Mouse (Mus musculus) C2C12 (cell line): Measurements from ENCODE around the gene St8sia1. TPM values are rescaled to one million over a fixed set of nuclear protein-coding genes. Genes with fewer than 3 reads are reported as not detected.

Experiments
- H3K27me3 ChIP-seq: one replicate; pipeline ENCODE4 v1.6.1; 2011; ENCODE audit not compliant: control insufficient read depth, insufficient read depth, insufficient read length
- H3K36me3 ChIP-seq: one replicate; pipeline ENCODE4 v1.6.1; 2011; ENCODE audit not compliant: control insufficient read depth, insufficient read depth
- H3K4me3 ChIP-seq: one replicate; pipeline ENCODE4 v1.5.1; 2011; ENCODE audit warnings: mild to moderate bottlenecking, control low read depth; ENCODE audit not compliant: poor library complexity, insufficient read depth, severe bottlenecking
- H3K79me2 ChIP-seq: one replicate; pipeline ENCODE4 v1.6.1; 2011; ENCODE audit not compliant: control insufficient read depth, insufficient read depth
- H3K79me3 ChIP-seq: one replicate; pipeline ENCODE4 v1.6.1; 2011; ENCODE audit warnings: low read depth, control low read depth
- H3ac ChIP-seq: one replicate; pipeline ENCODE3; 2011; ENCODE audit warnings: low read depth; ENCODE audit not compliant: control insufficient read depth, insufficient read length
- CEBPB ChIP-seq: IDR thresholded peaks from one replicate; pipeline ENCODE4 v1.6.1; 2011; ENCODE audit warnings: low read depth, mild to moderate bottlenecking, control low read depth, moderate library complexity
- CTCF ChIP-seq: IDR thresholded peaks from one replicate; pipeline ENCODE4 v1.5.1; 2011; ENCODE audit not compliant: control insufficient read depth, insufficient read depth, insufficient read length
- FOSL1 ChIP-seq: IDR thresholded peaks from one replicate; pipeline ENCODE4 v1.8.0; 2011; ENCODE audit warnings: mild to moderate bottlenecking, low read length; ENCODE audit not compliant: poor library complexity, insufficient read depth, severe bottlenecking
- MAX ChIP-seq: IDR thresholded peaks from one replicate; pipeline ENCODE4 v1.6.1; 2011; ENCODE audit warnings: mild to moderate bottlenecking, control low read depth
- MYOD1 ChIP-seq: IDR thresholded peaks from one replicate; pipeline ENCODE4 v1.6.1; 2011; ENCODE audit warnings: low read depth; ENCODE audit not compliant: control insufficient read depth, insufficient read length
- MYOG ChIP-seq: IDR thresholded peaks from one replicate; pipeline ENCODE4 v1.6.1; 2011; ENCODE audit not compliant: control insufficient read depth, insufficient read length; ENCODE audit errors: extremely low read depth
- USF1 ChIP-seq: IDR thresholded peaks from one replicate; pipeline ENCODE4 v1.6.1; 2011; ENCODE audit warnings: low read depth, mild to moderate bottlenecking, control low read depth, moderate library complexity
- polyA plus RNA-seq: library from polyadenylated mRNA; unstranded; fragments of >200 nt; fragmentation: generic; extraction: Trizol; gene quantifications from one replicate; pipeline ENCODE4 v1.2.1, GENCODE M21; 2012; ENCODE audit warnings: missing spikeins

The St8sia1 gene
- polyA plus RNA-seq, 1 experiment, result not detected

DNA sequence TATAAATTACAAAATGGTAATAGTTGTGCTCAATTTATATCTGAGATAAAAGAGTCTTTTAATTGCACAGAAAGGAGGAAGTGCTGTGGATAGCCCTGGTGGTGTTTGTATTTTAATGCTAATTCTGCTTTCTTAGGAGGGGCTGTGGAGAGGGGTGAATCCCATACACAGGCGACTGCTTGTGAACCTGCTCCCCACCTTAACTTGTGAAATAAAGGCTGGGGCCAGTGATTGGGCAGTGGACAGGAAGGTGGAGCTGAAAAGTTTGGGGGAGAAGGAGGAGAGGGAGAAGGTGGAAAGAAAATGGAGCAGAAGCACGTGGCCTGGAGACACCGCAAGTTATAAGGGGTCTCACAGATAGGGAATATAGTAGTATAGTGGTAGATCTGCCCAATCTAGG, 32.6 kb upstream of the St8sia1 start:
- H3K36me3 ChIP-seq, result no peaks in the 10 kb centered on the region
- TF ChIP-seq MYOG (no peak), MAX (no peak), MYOD1 (no peak), CEBPB (no peak), USF1 (no peak), FOSL1 (no peak), CTCF (no peak)
- no peak overlapping the region for H3ac ChIP-seq
- H3K79me3 ChIP-seq, result no peaks in the 10 kb centered on the region
- H3K27me3 ChIP-seq, result no peaks in the 10 kb centered on the region
- no peaks in the 10 kb centered on the region for H3K79me2 ChIP-seq
- no peak overlapping the region for H3K4me3 ChIP-seq

DNA sequence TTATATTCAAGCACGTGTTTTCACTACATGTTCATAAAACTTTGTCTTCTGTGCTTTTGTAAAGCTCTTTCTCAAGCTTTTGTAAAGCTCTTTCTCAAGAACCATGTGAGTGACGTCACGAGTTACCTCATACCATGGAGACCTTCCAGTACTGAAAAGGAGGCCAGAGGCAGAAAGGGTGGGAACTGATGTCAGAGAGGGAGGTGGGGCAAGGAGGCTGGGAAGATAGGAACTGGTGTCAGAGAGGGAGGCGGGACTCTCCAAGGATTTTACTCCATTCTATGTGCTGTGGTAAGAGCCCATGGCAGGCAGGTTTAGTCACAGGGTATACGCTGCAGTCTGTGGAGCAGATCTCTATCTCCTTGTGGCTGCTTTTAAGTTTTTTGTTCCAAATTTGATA, 31.3 kb upstream of the St8sia1 start:
- peaks cover 4% of the 10 kb centered on the region for H3K27me3 ChIP-seq
- no peaks in the 10 kb centered on the region for H3K79me3 ChIP-seq
- H3K79me2 ChIP-seq, result no peaks in the 10 kb centered on the region
- H3ac ChIP-seq, result no peak overlapping the region
- no peaks in the 10 kb centered on the region for H3K36me3 ChIP-seq
- no peak overlapping the region for H3K4me3 ChIP-seq
- TF ChIP-seq MAX (no peak), CTCF (no peak), FOSL1 (no peak), MYOD1 (no peak), USF1 (no peak), CEBPB (no peak), MYOG (no peak)

GRCm38 (mm10) chr6:142994821-142995220, 30.6 kb upstream of the St8sia1 start:
- no peak overlapping the region for H3K4me3 ChIP-seq
- H3K79me3 ChIP-seq, result no peaks in the 10 kb centered on the region
- no peaks in the 10 kb centered on the region for H3K36me3 ChIP-seq
- no peak overlapping the region for H3ac ChIP-seq
- peaks cover 4% of the 10 kb centered on the region for H3K27me3 ChIP-seq
- no peaks in the 10 kb centered on the region for H3K79me2 ChIP-seq
- no peak for TF ChIP-seq MYOG
- TF ChIP-seq MYOD1, result no peak

DNA sequence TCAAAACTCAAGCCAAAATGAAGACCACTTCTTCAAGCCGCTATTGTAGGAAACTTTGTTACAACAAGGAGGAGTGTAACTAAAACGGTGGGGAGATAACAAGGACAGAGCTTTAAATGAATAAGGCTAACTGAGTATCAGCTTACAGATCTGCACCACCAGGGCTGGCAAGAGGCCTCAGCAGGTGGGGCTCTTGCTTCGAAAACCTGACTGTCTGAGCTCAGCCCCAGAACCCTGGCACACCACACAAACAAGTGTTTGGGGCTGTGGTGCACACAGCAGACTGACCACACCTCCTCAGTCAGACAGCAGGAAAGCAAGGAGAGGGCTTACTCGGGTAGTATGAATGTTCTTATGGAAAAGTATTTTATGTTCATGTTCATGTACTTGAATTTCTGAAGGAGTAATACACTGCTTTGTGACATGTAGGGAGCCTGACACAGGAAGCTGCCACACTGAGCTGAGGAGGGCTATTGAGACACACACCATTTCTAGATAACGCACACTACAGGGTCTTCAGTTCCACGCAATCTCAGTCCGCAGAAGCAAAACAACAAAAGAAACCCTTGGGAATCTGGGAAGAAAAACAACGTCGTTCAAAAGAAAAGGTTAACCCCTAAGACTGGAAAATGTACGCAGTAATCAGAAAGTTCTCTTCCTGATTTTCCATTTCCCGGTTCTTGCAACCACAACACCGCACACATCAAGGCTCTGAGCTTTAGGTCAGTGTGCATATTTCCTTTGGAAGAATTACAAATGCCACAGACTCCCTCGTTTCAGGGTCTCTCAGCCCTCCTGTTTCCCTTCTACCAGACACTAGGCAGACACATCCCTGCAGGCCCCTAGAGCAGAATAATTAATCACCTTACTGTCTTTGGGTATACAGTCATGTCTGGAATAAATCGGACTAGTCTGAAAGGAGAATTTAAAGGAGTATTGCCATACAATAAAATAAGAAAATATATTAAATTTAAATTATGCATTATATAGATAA, 29.8 kb upstream of the St8sia1 start:
- Histone ChIP-seq H3K79me2 (no peaks in the 10 kb centered on the region), H3K27me3 (peaks cover 4% of the 10 kb centered on the region), H3ac (no peak overlapping the region)

DNA sequence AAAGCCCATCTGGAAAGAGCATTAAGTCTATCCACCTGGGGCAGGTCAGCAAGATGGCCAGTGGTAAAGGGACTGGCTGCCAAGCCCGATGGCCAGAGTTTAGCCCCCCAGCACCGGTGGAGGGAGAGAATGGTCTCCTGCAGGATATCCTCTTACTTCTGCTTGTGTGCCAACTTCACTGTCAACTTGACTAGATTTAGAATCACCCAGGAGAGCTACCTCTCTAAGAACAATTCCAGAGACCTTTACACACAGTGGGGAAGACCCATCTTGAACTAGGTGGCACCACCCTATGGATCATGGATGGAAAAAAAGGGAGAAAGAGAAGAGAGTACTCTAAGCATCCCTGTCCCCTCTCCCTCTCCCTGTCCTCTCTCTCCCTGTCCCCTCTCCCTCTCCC, 28.7 kb upstream of the St8sia1 start:
- H3K79me3 ChIP-seq, result no peaks in the 10 kb centered on the region
- TF ChIP-seq CEBPB (no peak), USF1 (no peak), MYOD1 (no peak), FOSL1 (no peak), MAX (no peak), CTCF (no peak), MYOG (no peak)
- no peaks in the 10 kb centered on the region for H3K79me2 ChIP-seq
- peaks cover 4% of the 10 kb centered on the region for H3K27me3 ChIP-seq
- H3K4me3 ChIP-seq, result no peak overlapping the region
- no peaks in the 10 kb centered on the region for H3K36me3 ChIP-seq
- H3ac ChIP-seq, result no peak overlapping the region

More for the DNA sequence above, 29.8 kb upstream of the St8sia1 start:
- H3K36me3 ChIP-seq, result no peaks in the 10 kb centered on the region
- no peak overlapping the region for H3K4me3 ChIP-seq
- TF ChIP-seq USF1 (no peak), MYOG (no peak), MAX (no peak), CEBPB (no peak), MYOD1 (no peak)
- no peaks in the 10 kb centered on the region for H3K79me3 ChIP-seq

DNA sequence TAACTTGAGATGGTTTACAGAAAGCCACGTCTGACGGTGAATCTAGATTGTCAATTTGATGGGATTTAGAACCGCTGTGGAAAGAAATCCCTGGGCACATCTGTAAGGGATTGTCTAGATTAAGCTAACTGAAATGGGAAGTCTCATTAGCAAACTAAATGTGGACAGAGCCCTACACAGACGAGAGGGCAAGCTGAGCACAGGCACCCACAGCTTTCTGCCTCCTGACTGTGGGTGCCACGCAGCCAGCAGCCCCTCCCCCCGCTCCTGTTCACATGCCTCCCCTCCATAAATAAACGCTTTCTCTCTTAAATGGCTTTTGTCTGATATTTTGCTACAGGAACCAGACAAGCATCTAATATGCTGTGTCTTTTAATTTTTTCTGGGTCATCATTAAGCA, 27.8 kb upstream of the St8sia1 start:
- Histone ChIP-seq H3K79me3 (no peaks in the 10 kb centered on the region), H3K36me3 (no peaks in the 10 kb centered on the region), H3ac (no peak overlapping the region), H3K27me3 (peaks cover 4% of the 10 kb centered on the region), H3K79me2 (no peaks in the 10 kb centered on the region), H3K4me3 (no peak overlapping the region)
- TF ChIP-seq CTCF (no peak), CEBPB (no peak), FOSL1 (no peak), MAX (no peak), MYOD1 (no peak), USF1 (no peak), MYOG (no peak)
